Mouse (Mus musculus): Measurements from ENCODE around the gene Gm20388.

Gene Gm20388

GRCm38 (mm10) chr8:122198378-122199025, 2287.9 kb downstream of the Gm20388 start:
- DNase-seq (ENCODE audit: low spot score): no peak

- DNase-seq (ENCODE audit: low spot score): no peak
Observed at GRCm38 (mm10) chr8:122199191-122199590, 2288.6 kb downstream of the Gm20388 start.

GRCm38 (mm10) chr8:122199841-122200240, 2289.2 kb downstream of the Gm20388 start:
- DNase-seq (ENCODE audit: low spot score): no peak

- DNase-seq (ENCODE audit: low spot score): no peak
Observed at GRCm38 (mm10) chr8:122211591-122211990, 2300.9 kb downstream of the Gm20388 start.

GRCm38 (mm10) chr8:122215630-122216029, 2305.0 kb downstream of the Gm20388 start:
- DNase-seq (ENCODE audit: low spot score): no peak

- DNase-seq (ENCODE audit: low spot score): no peak
Observed at GRCm38 (mm10) chr8:122216433-122216832, 2305.8 kb downstream of the Gm20388 start.

- DNase-seq (ENCODE audit: low spot score): no peak
Observed at GRCm38 (mm10) chr8:122217456-122218177, 2307.0 kb downstream of the Gm20388 start.

GRCm38 (mm10) chr8:122223976-122224649, 2313.5 kb downstream of the Gm20388 start:
- DNase-seq (ENCODE audit: low spot score): no peak

GRCm38 (mm10) chr8:122224650-122225022, 2314.0 kb downstream of the Gm20388 start:
- DNase-seq (ENCODE audit: low spot score): no peak

- no peak for DNase-seq (ENCODE audit: low spot score)
Observed at GRCm38 (mm10) chr8:122225446-122225845, 2314.8 kb downstream of the Gm20388 start.

GRCm38 (mm10) chr8:122227345-122227744, 2316.7 kb downstream of the Gm20388 start:
- no peak for DNase-seq (ENCODE audit: low spot score)

GRCm38 (mm10) chr8:122228792-122229575, 2318.3 kb downstream of the Gm20388 start:
- DNase-seq (ENCODE audit: low spot score): no peak

GRCm38 (mm10) chr8:122229819-122230711, 2319.4 kb downstream of the Gm20388 start:
- no peak for DNase-seq (ENCODE audit: low spot score)

- peak; percentile 22 for DNase-seq (ENCODE audit: low spot score)
Observed at GRCm38 (mm10) chr8:122230712-122231337, 2320.2 kb downstream of the Gm20388 start.

GRCm38 (mm10) chr8:122234055-122234454, 2323.4 kb downstream of the Gm20388 start:
- no peak for DNase-seq (ENCODE audit: low spot score)

GRCm38 (mm10) chr8:122236521-122236920, 2325.9 kb downstream of the Gm20388 start:
- DNase-seq (ENCODE audit: low spot score): no peak

- no peak for DNase-seq (ENCODE audit: low spot score)
Observed at GRCm38 (mm10) chr8:122238225-122238624, 2327.6 kb downstream of the Gm20388 start.

GRCm38 (mm10) chr8:122238731-122239130, 2328.1 kb downstream of the Gm20388 start:
- no peak for DNase-seq (ENCODE audit: low spot score)

GRCm38 (mm10) chr8:122240241-122241026, 2329.8 kb downstream of the Gm20388 start:
- no peak for DNase-seq (ENCODE audit: low spot score)

- no peak for DNase-seq (ENCODE audit: low spot score)
Observed at GRCm38 (mm10) chr8:122243310-122243709, 2332.7 kb downstream of the Gm20388 start.

Measured in T-cell, adult 2 months (primary cell).